Mouse (Mus musculus): Measurements from ENCODE around the gene Cryzl2.

DNA sequence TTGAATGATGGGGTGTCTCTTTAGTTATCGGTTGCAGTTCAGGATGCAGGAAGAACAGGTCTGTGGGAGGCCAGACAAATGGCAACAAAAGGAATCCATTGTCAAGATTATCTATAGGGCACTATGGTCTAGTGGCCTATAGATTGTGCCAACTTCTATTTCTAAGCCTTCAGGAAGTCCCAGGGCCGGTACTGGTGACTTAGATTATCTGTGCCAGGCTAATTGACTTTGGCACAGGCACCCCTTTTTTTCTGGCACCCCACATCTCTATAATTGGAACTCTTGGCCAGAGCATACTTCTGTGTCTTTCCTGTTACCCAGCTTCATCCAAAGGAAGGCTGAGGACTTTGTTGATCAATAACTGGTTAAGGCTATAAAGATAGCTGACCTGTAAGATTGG, 61.0 kb downstream of the Cryzl2 start:
- no peak for TF ChIP-seq ZNF384 (IDR thresholded peaks at IDR 0.05; ENCODE audit: low read depth, low read length)
- TF ChIP-seq MAFK (IDR thresholded peaks at IDR 0.05; ENCODE audit: insufficient read depth, low read depth, low read length): no peak
- TF ChIP-seq CHD2 (IDR thresholded peaks at IDR 0.05; ENCODE audit: low read depth, low read length): no peak
- no peak for TF ChIP-seq HCFC1 (IDR thresholded peaks at IDR 0.05; ENCODE audit: borderline replicate concordance, insufficient read depth, low read length)
- TF ChIP-seq ZC3H11A (IDR thresholded peaks at IDR 0.05; ENCODE audit: borderline replicate concordance, low read depth, low read length): no peak

Data from ES-E14 (cell line).